Mouse (Mus musculus) heart, postnatal 10 days (tissue): ENCODE results near the gene Gm38431. TPM values are rescaled to one million over a fixed set of nuclear protein-coding genes. Genes with fewer than 3 reads are reported as not detected.

ENCODE experiments used
- DNase-seq, 2 experiments: peaks; one replicate each; pipeline ENCODE4 v3.0.0; 2021
- intact Hi-C: fragments of 180-260 bp; cut with DNase I; formaldehyde crosslinking; loops from one replicate; pipeline ENCODE4 v1.15.1; 2025
- total RNA-seq, 2 experiments: library from RNA; stranded (reverse); gene quantifications; 2 replicates each; pipeline ENCODE4 v1.2.3; 2021

The Gm38431 gene
- total RNA-seq: under 1 TPM; 0.64 to 0.77 TPM

DNA sequence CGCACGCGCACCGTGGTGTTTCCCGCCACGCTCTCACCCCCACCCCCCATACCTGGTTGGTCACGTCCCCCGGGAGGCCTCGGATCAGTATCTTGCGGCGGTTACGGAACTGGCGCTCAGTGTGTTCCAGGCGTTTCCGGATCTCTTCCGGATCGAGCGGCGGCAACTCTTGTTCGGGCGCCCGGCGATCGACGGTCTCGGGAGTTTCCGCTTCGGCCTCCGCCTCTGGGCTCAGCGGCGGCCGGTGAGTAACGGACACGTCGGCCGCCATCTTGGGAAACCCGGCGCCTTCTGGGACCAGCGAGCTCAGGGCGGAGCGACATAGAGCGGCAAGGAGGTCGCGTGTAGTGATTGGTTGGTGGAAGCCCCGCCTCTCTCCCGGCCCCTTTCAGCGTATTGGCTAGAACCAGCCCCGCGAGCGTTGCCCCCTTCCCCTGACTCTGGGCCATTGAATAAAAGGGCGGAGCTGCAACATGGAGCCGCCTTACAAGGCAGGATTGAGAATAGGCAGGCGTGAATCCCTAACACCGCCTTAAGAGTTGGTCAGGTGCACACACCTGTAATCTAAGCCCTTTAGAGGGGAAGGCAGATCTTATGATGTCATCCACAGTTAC lies at the start of gene Gm38431, which contains the start of gene Raver1:
Gene Gm38431, minus strand, starts transcription at position 291 of the 614 bp plus-strand sequence.
Gene Raver1, minus strand, starts transcription at position 302 of the 614 bp plus-strand sequence.
- peak; percentile 98 for DNase-seq
- intact Hi-C loops: loop anchor here (2.0 kb wide), 1 partner anchor 39 kb away; the partner anchor contains the start of gene Tyk2

DNA sequence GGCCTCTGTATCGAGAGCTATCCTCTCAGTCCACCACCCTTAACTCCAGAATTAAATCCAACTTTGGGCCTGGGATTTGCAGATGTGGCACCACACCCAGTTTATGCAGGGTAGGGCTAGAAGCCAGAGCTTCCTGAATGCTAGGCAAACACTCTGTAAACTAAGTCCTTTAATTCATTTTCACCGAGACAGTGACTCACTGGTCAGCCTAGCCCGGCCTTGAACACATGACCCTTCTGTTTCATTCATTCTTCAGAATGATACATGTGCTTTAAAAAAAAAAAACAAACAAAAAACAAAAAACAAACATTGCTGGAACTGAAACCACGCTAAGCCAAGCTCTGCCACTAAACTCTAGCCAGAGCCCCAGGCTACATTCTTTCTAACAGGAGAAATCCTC lies 46.6 kb upstream of the Gm38431 start:
- intact Hi-C loops: no loop called here
- DNase-seq: no peak

DNA sequence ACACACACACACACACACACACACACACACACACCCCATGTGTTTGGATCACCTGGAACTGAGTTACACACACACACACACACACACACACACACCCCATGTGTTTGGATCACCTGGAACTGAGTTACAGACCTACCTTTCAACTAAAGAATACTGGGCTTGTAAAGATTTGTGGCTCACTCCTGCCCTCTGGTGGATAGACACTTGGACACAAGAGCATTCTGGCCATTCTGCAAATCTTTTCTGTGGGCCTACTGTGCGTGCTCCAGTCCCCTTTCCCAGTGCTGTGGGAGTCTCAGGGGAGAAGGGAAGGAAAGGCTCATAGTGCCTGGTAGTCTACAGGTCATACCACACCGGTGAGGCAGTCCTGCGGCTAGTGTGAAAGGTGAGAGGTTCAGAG lies 45.4 kb upstream of the Gm38431 start:
- intact Hi-C loops: loop anchor here (2.0 kb wide), 2 partner anchors 106 to 236 kb away; no protein-coding TSS in a partner anchor
- peak; percentile 64 to 81 for DNase-seq

DNA sequence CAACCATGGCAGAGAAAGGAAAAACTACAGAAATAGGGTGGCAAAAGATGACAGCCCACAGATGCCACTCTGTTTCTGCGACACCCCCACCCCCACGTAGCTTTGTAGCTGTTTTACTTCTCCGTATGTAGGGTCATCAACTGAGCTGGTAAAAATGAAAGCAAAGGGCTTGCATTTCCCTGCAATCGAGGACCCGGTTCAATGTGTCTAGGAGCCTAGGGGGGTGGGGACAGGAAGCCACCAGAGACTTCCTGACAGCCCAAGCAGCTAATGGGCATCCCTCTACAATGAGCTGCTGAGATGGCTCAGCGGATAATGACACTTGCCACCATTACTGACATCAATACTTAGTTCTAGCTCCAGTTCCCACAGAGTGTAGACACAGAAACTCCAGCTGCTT lies 44.6 kb upstream of the Gm38431 start:
- intact Hi-C loops: loop anchor here (2.0 kb wide), 2 partner anchors 106 to 236 kb away; no protein-coding TSS in a partner anchor

DNA sequence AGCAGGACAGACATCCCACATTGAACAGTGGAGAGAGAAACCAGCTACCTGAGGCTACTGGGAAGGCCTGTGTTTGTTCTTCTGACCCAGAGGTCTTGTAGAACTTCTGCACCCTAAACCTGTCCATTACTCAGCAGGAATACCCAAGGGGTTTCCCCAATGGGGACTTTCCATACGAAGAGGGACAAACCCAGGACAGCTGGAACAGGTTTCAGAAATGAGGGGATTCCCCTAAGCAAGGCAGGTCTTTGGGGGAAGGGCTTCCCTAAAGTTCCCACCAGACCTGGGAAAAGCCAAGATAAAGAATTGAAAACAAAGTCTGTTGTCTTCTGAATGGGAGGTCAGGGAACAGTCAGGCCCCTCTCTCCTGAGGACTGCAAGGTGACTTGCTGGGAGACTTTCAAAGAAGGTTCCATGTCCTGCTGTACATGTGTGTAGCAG lies 44.2 kb upstream of the Gm38431 start:
- intact Hi-C loops: loop anchor here (2.0 kb wide), 2 partner anchors 105 to 235 kb away; no protein-coding TSS in a partner anchor

More for the DNA sequence above, 44.6 kb upstream of the Gm38431 start:
- DNase-seq: no peak

GRCm38 (mm10) chr9:21135329-21135890 lies 43.6 kb upstream of the Gm38431 start:
- intact Hi-C loops: no loop called here
- DNase-seq: no peak

More for the DNA sequence above, 44.2 kb upstream of the Gm38431 start:
- no peak for DNase-seq

GRCm38 (mm10) chr9:21134595-21135328 lies 43.0 kb upstream of the Gm38431 start:
- peak in 1 of 2 experiments; percentile 60 for DNase-seq

GRCm38 (mm10) chr9:21133064-21133707 lies 41.4 kb upstream of the Gm38431 start:
- DNase-seq: no peak

More at GRCm38 (mm10) chr9:21134595-21135328, 43.0 kb upstream of the Gm38431 start:
- intact Hi-C loops: no loop called here

DNA sequence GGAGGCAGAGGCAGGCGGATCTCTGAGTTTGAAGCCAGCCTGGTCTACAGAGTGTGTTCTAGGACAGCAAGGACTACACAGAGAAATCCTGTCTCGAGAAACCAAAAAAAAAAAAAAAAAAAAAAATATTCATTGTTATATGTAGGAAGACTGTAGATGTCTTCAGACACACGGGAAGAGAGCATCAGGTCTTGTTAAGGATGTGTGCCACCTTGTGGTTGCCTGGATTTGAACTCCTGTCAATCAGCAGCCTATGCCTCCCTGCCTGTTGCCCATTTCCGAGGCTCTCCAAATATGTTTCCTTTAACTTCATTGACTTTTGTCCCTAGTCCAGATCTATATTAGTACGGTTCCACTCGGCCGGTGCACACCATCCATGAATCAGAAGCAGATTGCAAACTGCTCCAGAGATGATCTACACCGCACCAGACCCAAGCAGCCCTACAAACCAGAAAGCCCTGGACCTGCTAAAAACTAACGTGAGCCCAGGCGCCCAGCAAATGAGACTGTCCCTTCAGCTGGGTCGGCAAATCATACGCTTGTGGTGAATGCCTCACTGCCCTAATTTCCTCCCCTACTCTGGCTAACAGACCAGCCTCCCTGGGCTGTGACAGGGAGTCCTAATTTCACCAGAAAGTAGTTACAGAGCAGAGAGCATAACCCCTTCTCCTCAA lies 40.4 kb upstream of the Gm38431 start:
- DNase-seq: no peak
- intact Hi-C loops: no loop called here

More at GRCm38 (mm10) chr9:21133064-21133707, 41.4 kb upstream of the Gm38431 start:
- intact Hi-C loops: no loop called here

GRCm38 (mm10) chr9:21131059-21131956 lies 39.5 kb upstream of the Gm38431 start, which contains the start of gene Tyk2:
Tyk2 (minus strand) TSS chr9:21131243.
- intact Hi-C loops: loop anchor here (2.0 kb wide), 1 partner anchor 39 kb away; the partner anchor contains the start of gene Raver1
- peak; percentile 95 to 96 for DNase-seq

GRCm38 (mm10) chr9:21126259-21126627 lies 34.4 kb upstream of the Gm38431 start:
- intact Hi-C loops: no loop called here
- peak; percentile 60 to 67 for DNase-seq

DNA sequence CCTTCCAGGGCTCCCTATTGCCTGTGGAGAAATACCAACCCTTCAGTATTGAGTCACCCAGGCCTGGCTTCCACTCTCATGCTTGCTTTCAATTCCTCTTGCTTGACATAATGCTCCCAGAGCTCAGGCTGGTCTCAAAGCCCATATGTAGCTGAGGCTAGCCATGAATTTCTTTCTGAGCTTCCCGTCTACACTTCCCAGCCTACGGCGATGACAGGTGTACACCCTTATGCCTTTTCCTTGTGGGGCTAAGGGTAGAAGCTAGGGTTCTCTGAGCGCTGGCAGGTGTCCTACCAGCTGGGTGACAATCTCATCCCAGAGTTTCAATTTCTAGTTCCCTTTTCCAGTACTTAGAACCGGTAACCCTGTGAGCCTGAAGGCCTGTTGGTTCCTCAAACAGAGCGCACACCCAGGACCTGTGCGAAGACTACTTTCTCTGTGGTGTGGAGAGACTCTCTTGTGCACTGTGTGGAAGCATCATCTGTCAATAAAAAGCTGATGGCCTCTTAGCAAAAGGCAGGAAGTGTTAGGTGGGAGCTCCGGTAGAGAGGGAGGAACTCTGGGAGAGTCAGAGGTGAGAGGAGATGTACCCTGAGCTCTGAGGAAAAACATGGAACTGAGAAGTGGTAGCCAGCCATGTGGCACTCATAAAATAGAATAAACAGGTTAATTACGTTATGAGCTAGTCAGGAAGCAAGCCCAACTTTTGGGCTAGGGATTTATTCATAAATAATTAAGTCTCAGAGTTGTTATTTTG lies 33.9 kb upstream of the Gm38431 start:
- intact Hi-C loops: no loop called here
- DNase-seq: no peak

DNA sequence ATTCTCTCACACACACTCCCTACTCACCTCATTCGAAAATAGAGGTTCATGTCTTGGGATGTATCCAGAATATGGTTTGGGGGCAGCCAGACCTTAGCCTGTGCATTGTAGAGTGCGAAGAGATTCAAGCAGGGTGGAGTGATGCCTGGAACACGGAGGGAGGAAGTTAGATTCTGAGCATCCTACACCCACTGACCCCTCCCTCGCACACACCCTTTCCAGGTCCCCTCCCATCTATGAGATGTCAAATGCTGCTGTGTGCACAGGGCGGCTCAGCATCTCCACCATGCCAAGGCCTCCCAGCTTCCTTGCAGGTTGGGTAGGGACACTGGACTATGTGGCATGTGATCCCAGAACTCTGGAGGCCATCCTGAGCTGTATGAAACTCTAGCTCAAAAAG lies 33.0 kb upstream of the Gm38431 start:
- no peak for DNase-seq
- intact Hi-C loops: no loop called here

- no peak for DNase-seq
- intact Hi-C loops: no loop called here
Measured at GRCm38 (mm10) chr9:21121483-21121882, 29.7 kb upstream of the Gm38431 start.

- no peak for DNase-seq
- intact Hi-C loops: no loop called here
Measured at GRCm38 (mm10) chr9:21117073-21117472, 25.3 kb upstream of the Gm38431 start.

- DNase-seq: no peak
- intact Hi-C loops: no loop called here
Measured at GRCm38 (mm10) chr9:21115105-21115504, 23.3 kb upstream of the Gm38431 start.

GRCm38 (mm10) chr9:21114190-21114589 lies 22.4 kb upstream of the Gm38431 start:
- intact Hi-C loops: no loop called here
- no peak for DNase-seq

DNA sequence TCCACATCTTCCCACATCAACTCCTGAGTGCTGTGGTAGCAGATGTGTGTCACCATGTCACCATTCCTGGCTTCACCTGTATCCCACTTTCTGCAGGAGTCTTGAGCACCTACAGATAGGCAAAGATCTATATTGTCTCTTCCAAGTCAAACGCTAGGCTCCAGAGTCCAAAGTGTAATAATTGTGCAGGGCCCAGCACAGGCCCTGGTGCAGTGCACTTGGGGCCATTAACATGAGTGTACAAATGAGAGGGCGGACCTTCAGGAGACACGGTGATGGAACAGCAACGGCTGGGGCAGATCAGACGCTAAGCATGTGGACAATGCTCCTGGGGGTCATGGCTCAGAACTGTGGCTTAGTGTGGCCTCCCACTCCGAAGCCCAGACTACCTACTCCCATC lies 22.0 kb upstream of the Gm38431 start:
- DNase-seq: no peak
- intact Hi-C loops: no loop called here
